Mouse (Mus musculus): ENCODE results near the gene Smim14.

- no peak for TF ChIP-seq CTCF (IDR thresholded peaks at IDR 0.05; ENCODE audit: insufficient read depth, low read depth, low read length)
- no peak for TF ChIP-seq POLR2A (IDR thresholded peaks at IDR 0.05; ENCODE audit: insufficient read depth, low read depth, low read length)
Observed at GRCm38 (mm10) chr5:65489830-65490229, 47.2 kb downstream of the Smim14 start.

All from olfactory bulb, adult 2 months (tissue).